Comparison of ENCODE assay signal across 8 mouse cellular contexts in genomic region chr7:99539201-99539891, GRCm38 (mm10). TPM values are rescaled to one million over a fixed set of nuclear protein-coding genes. Genes with fewer than 3 reads are reported as not detected.
DNase-seq lines count a peak whose midpoint lies in the region; ATAC-seq lines count a peak whose summit lies in the region.

No protein-coding gene starts in this region.

- no peak overlapping the region for H3K9ac ChIP-seq in stomach, embryonic 14.5 days (replicated peaks; ENCODE audit: low read depth, low read length)

- peak overlapping the region; percentile 35 for H3K4me3 ChIP-seq in embryonic facial prominence, embryonic 10.5 days
- no peak overlapping the region for H3K4me3 ChIP-seq in stomach, embryonic 14.5 days (ENCODE audit: low read depth, low read length)

- peaks cover 81% of the 10 kb centered on the region for H3K4me1 ChIP-seq in embryonic facial prominence, embryonic 10.5 days
- peaks cover 52% of the 10 kb centered on the region for H3K4me1 ChIP-seq in stomach, embryonic 14.5 days (ENCODE audit: control insufficient read depth, insufficient read depth, low read length)

- H3K4me2 ChIP-seq in stomach, embryonic 14.5 days (replicated peaks; ENCODE audit: low read depth, low read length) = peak overlapping the region; percentile 15; the same call in 1 of the 2 replicates

- intact Hi-C loops in heart, postnatal 10 days (cut with DNase I) = no loop called here

- peaks cover 18% of the 10 kb centered on the region for H3K27me3 ChIP-seq in embryonic facial prominence, embryonic 10.5 days (replicated peaks; ENCODE audit: low read depth, poor library complexity, severe bottlenecking)
- no peaks in the 10 kb centered on the region for H3K27me3 ChIP-seq in stomach, embryonic 14.5 days (ENCODE audit: control insufficient read depth, insufficient read depth, low read length)

- ATAC-seq in stomach, embryonic 14.5 days (ENCODE audit: insufficient number of reproducible peaks, insufficient read depth, low FRiP score, low read depth) = no peak

- WGBS in embryonic facial prominence, embryonic 10.5 days = 10% methylated on average over 8 of the region's 8 CpGs
- 24% methylated on average over 8 of the region's 8 CpGs for WGBS in stomach, embryonic 14.5 days

- no peaks in the 10 kb centered on the region for H3K9me3 ChIP-seq in embryonic facial prominence, embryonic 10.5 days
- no peaks in the 10 kb centered on the region for H3K9me3 ChIP-seq in stomach, embryonic 14.5 days (ENCODE audit: control insufficient read depth, low read depth, low read length)

- peak; percentile 58 for DNase-seq in layer of hippocampus, adult 11-12 months (ENCODE audit: low spot score)
- DNase-seq in layer of hippocampus, adult 9-10 months (ENCODE audit: low spot score) = no peak
- DNase-seq in embryonic facial prominence, embryonic 10.5 days (ENCODE audit: low spot score) = peak; percentile 58
- peak; percentile 75 to 81 for DNase-seq in heart, postnatal 10 days
- peak; percentile 67 for DNase-seq in kidney, postnatal 14 days
- DNase-seq in lung, postnatal 25 days (ENCODE audit: low spot score) = peak; percentile 81
- DNase-seq in retina, embryonic 14.5 days (ENCODE audit: low spot score) = no peak

- no peaks in the 10 kb centered on the region for H3K36me3 ChIP-seq in embryonic facial prominence, embryonic 10.5 days (replicated peaks)
- no peaks in the 10 kb centered on the region for H3K36me3 ChIP-seq in stomach, embryonic 14.5 days (ENCODE audit: control insufficient read depth, insufficient read depth, low read length)

- peak overlapping the region; percentile 73 for H3K27ac ChIP-seq in embryonic facial prominence, embryonic 10.5 days (replicated peaks)
- H3K27ac ChIP-seq in stomach, embryonic 14.5 days (ENCODE audit: low read length) = peak overlapping the region; percentile 46; the same call in 1 of the 2 replicates

RNA-seq across cellular contexts. Expression of gene Arrb1, which starts 4.1 kb away (rescaled TPM):
- polyA plus RNA-seq in embryonic facial prominence, embryonic 10.5 days (2016; fragmentation: Nextera tagmentation; extraction: Ambion mirVana) = 12.6 and 13.7 TPM in 2 replicates
- total RNA-seq in heart, postnatal 10 days (2021) = 10 to 100 TPM; 25.0 to 33.3 TPM
- polyA plus RNA-seq in stomach, embryonic 14.5 days (2014; fragmentation: Nextera tagmentation; extraction: Ambion mirVana) = 4.0 and 5.4 TPM in 2 replicates

RNA-seq across cellular contexts. Expression of gene Rps3, which starts 55.8 kb away (rescaled TPM):
- polyA plus RNA-seq in embryonic facial prominence, embryonic 10.5 days (2016; fragmentation: Nextera tagmentation; extraction: Ambion mirVana) = 769 and 805 TPM in 2 replicates
- total RNA-seq in heart, postnatal 10 days (2021) = 100 to 1,000 TPM; 380 to 408 TPM
- 902 and 915 TPM in 2 replicates for polyA plus RNA-seq in stomach, embryonic 14.5 days (2014; fragmentation: Nextera tagmentation; extraction: Ambion mirVana)

Comparison
In these comparisons a context has a peak if more than half of its experiments do, and no peak if none do; other contexts are left out.
1. DNase-seq: peak in layer of hippocampus, adult 11-12 months (single experiment), embryonic facial prominence, embryonic 10.5 days (single experiment), heart, postnatal 10 days (2 of 2), kidney, postnatal 14 days (single experiment) and lung, postnatal 25 days (single experiment); none in layer of hippocampus, adult 9-10 months (single experiment) and retina, embryonic 14.5 days (single experiment).